8 mouse cellular contexts compared by ENCODE assay signal in the genomic region with DNA sequence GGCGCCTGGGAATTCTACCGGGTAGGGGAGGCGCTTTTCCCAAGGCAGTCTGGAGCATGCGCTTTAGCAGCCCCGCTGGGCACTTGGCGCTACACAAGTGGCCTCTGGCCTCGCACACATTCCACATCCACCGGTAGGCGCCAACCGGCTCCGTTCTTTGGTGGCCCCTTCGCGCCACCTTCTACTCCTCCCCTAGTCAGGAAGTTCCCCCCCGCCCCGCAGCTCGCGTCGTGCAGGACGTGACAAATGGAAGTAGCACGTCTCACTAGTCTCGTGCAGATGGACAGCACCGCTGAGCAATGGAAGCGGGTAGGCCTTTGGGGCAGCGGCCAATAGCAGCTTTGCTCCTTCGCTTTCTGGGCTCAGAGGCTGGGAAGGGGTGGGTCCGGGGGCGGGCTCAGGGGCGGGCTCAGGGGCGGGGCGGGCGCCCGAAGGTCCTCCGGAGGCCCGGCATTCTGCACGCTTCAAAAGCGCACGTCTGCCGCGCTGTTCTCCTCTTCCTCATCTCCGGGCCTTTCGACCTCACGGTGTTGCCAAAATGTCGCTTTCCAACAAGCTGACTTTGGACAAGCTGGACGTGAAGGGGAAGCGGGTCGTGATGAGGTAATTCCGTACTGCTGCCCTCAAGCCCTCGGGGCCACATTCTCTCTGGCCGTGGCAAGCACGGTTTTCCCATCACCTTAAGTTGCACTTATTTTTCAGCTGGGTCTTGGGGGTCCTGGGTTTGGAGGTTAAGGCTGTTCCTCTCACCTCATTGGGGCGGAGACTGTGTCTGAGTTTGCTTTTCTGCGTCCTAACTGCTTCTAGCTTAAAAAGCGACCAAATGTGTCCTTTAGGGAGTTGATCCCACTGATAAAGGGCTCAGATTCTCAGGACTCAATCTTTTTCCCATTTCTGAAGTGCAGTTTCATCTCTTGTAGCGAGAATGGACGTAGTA. TPM values are rescaled to one million over a fixed set of nuclear protein-coding genes. Genes with fewer than 3 reads are reported as not detected.
DNase-seq lines count a peak whose midpoint lies in the region; ATAC-seq and TF ChIP-seq lines count a peak whose summit lies in the region.

A gene (plus strand): TSS at position 388 of the 937 bp plus-strand sequence.

- CTCF ChIA-PET in Patski (lab: Charles Lee): interaction anchor here (1.1 to 2.2 kb wide), 4 partner anchors 16 to 168 kb away, joined by 3 to 8 read pairs (median 3); a partner anchor contains a TSS

- peak within 1 kb of the TSS; percentile 88 for H3K27ac ChIP-seq in hindbrain, embryonic 13.5 days

- H3K4me1 ChIP-seq in hindbrain, embryonic 13.5 days (replicated peaks): peaks cover 31% of the 10 kb centered on the region

- ATAC-seq in Patski: peak; percentile 98
- peak; percentile 98 for ATAC-seq in hindbrain, embryonic 13.5 days (ENCODE audit: low FRiP score)

- POLR2A ChIA-PET in Patski (lab: Charles Lee): interaction anchor here (0.5 to 2.2 kb wide), 4 partner anchors 139 to 171 kb away, joined by 3 to 6 read pairs (median 4); a partner anchor contains a TSS

- peak within 1 kb of the TSS; percentile 70 for H3K4me2 ChIP-seq in hindbrain, embryonic 13.5 days

- H3K36me3 ChIP-seq in hindbrain, embryonic 13.5 days: no peaks in the 10 kb centered on the region

- peak; percentile 62 for DNase-seq in Patski (ENCODE audit: low read depth, low spot score)
- DNase-seq in cerebellum, postnatal 14 days: peak; percentile 90 to 91
- peak; percentile 72 to 94 for DNase-seq in frontal cortex, postnatal 14 days (ENCODE audit: low spot score in 2 of 2)
- DNase-seq in layer of hippocampus, postnatal 25 days (ENCODE audit: extremely low spot score in 1 of 2, low spot score in 1 of 2): peak; percentile 40 to 51
- peak; percentile 94 for DNase-seq in lung, postnatal 25 days (ENCODE audit: low spot score)
- peak; percentile 86 for DNase-seq in retina, embryonic 14.5 days (ENCODE audit: low spot score)
- peak; percentile 89 for DNase-seq in thymus, postnatal 4 days

- in situ Hi-C loops in Patski (cut with MboI; ENCODE audit: low pct_unique_long_range_greater_than_20kb): loop anchor here (25.0 kb wide), 1 partner anchor 1075 kb away; a partner anchor contains a TSS

- H3K9ac ChIP-seq in hindbrain, embryonic 13.5 days: peak within 1 kb of the TSS; percentile 70

- H3K4me3 ChIP-seq in hindbrain, embryonic 13.5 days: peak within 1 kb of the TSS; percentile 53

- 20% methylated on average over 48 of the region's 55 CpGs for WGBS in hindbrain, embryonic 13.5 days

- no peak for TF ChIP-seq CTCF in Patski (IDR thresholded peaks at IDR 0.05)

- H3K9me3 ChIP-seq in hindbrain, embryonic 13.5 days: no peaks in the 10 kb centered on the region

- peaks cover 9% of the 10 kb centered on the region for H3K27me3 ChIP-seq in Patski
- H3K27me3 ChIP-seq in hindbrain, embryonic 13.5 days: no peaks in the 10 kb centered on the region

RNA-seq across cellular contexts. Expression of the gene that starts here (rescaled TPM):
- polyA plus RNA-seq in Patski (2021): 720 TPM
- 262 and 266 TPM in 2 replicates for polyA plus RNA-seq in hindbrain, embryonic 13.5 days (2015; fragmentation: Nextera tagmentation; extraction: Ambion mirVana)
- 100 to 1,000 TPM; 448 to 493 TPM for total RNA-seq in layer of hippocampus, postnatal 25 days (2021)

Comparison
In these comparisons a context has a peak if more than half of its experiments do, and no peak if none do; other contexts are left out.
1. Peak in every context shown above with its lines: DNase-seq, ATAC-seq, H3K4me3 ChIP-seq and H3K27ac ChIP-seq.